Mouse (Mus musculus) heart, embryonic 13.5 days (tissue): ENCODE data around the gene Ccdc47. TPM values are rescaled to one million over a fixed set of nuclear protein-coding genes. Genes with fewer than 3 reads are reported as not detected.
"Not testable (repeated sequence)": the region's sequence is repeated elsewhere in the genome, so short reads cannot be mapped to it uniquely, and the experiment has no call there.

Experiments used
- ATAC-seq: fragments of 200-750 bp; cut with Nextera tagmentation; 2 replicates; pipeline ENCODE4 v1.8.0; 2017; ENCODE audit warnings: moderate TSS enrichment; ENCODE audit not compliant: insufficient number of reproducible peaks, low FRiP score, low TSS enrichment; ENCODE audit errors: extremely low read depth
- H3K27ac ChIP-seq: fragments of 300-500 bp; sonication (generic); replicated peaks from 2 replicates; pipeline ENCODE4 v1.5.1; 2015; ENCODE audit warnings: moderate library complexity, mild to moderate bottlenecking, inconsistent platforms
- H3K27me3 ChIP-seq: fragments of 300-500 bp; sonication (generic); replicated peaks from 2 replicates; pipeline ENCODE4 v1.6.1; 2015; ENCODE audit warnings: mild to moderate bottlenecking, inconsistent platforms
- H3K36me3 ChIP-seq: fragments of 300-500 bp; sonication (generic); 2 replicates; pipeline ENCODE4 v1.6.1; 2015; ENCODE audit warnings: mild to moderate bottlenecking, inconsistent platforms
- H3K4me1 ChIP-seq: fragments of 300-500 bp; sonication (generic); 2 replicates; pipeline ENCODE4 v1.6.1; 2015; ENCODE audit warnings: inconsistent platforms
- H3K4me2 ChIP-seq: fragments of 300-500 bp; sonication (generic); 2 replicates; pipeline ENCODE4 v1.6.1; 2015; ENCODE audit warnings: inconsistent platforms, mild to moderate bottlenecking, moderate library complexity
- H3K4me3 ChIP-seq: fragments of 300-500 bp; sonication (generic); 2 replicates; pipeline ENCODE4 v1.5.1; 2015; ENCODE audit warnings: moderate library complexity, mild to moderate bottlenecking, inconsistent platforms
- H3K9ac ChIP-seq: fragments of 300-500 bp; sonication (generic); 2 replicates; pipeline ENCODE4 v1.6.1; 2015; ENCODE audit warnings: inconsistent platforms, mild to moderate bottlenecking, moderate library complexity
- H3K9me3 ChIP-seq: fragments of 300-500 bp; sonication (generic); 2 replicates; pipeline ENCODE4 v1.6.1; 2016; ENCODE audit warnings: inconsistent platforms
- WGBS: fragments of 180-500 bp; shearing (Covaris S2); methylation state at CpG from one replicate; pipeline ENCODE4 v1.1.7; 2015; ENCODE audit warnings: mixed read lengths; 5-methylcytosine and 5-hydroxymethylcytosine counted together
- polyA plus RNA-seq: library from polyadenylated mRNA; unstranded; fragments of >200 nt; fragmentation: Nextera tagmentation; extraction: Ambion mirVana; gene quantifications from 2 replicates; pipeline ENCODE4 v1.2.1, GENCODE M21; 2015

Ccdc47 gene
- polyA plus RNA-seq, 1 experiment from 2014 or later = 79.6 TPM

- not testable (repeated sequence) for ATAC-seq, H3K9me3 ChIP-seq
- 79% methylated on average over 8 of the region's 8 CpGs for WGBS
Measured at GRCm38 (mm10) chr11:106233978-106234377, 17.8 kb upstream of the Ccdc47 start.

GRCm38 (mm10) chr11:106220603-106221002 lies 4.5 kb upstream of the Ccdc47 start:
- ATAC-seq = no peak
- H3K4me3 ChIP-seq = no peak overlapping the region
- H3K9me3 ChIP-seq = no peaks in the 10 kb centered on the region
- no peaks in the 10 kb centered on the region for H3K27me3 ChIP-seq
- H3K9ac ChIP-seq = no peak overlapping the region
- H3K36me3 ChIP-seq = peaks cover 21% of the 10 kb centered on the region
- 85% methylated on average over 3 of the region's 3 CpGs for WGBS
- no peak overlapping the region for H3K4me2 ChIP-seq
- peaks cover 15% of the 10 kb centered on the region for H3K4me1 ChIP-seq
- H3K27ac ChIP-seq = no peak overlapping the region

More at GRCm38 (mm10) chr11:106233978-106234377, 17.8 kb upstream of the Ccdc47 start:
- H3K4me2 ChIP-seq, H3K27me3 ChIP-seq, H3K4me3 ChIP-seq, H3K4me1 ChIP-seq, H3K9ac ChIP-seq, H3K27ac ChIP-seq: not testable (repeated sequence)
- H3K36me3 ChIP-seq = peaks cover 87% of the 10 kb centered on the region

GRCm38 (mm10) chr11:106216730-106217490 lies 766 bp upstream of the Ccdc47 start, which contains the start of gene Ddx42:
Ddx42 (plus strand) TSS chr11:106216926.
- H3K36me3 ChIP-seq = peaks cover 17% of the 10 kb centered on the region
- ATAC-seq = peak; percentile 89
- no peaks in the 10 kb centered on the region for H3K9me3 ChIP-seq
- peaks cover 28% of the 10 kb centered on the region for H3K4me1 ChIP-seq
- under 1% methylated on average over 70 of the region's 70 CpGs for WGBS
- no peaks in the 10 kb centered on the region for H3K27me3 ChIP-seq
- peak within 1 kb of the TSS; percentile 97 for H3K27ac ChIP-seq
- peak within 1 kb of the TSS; percentile 82 for H3K4me2 ChIP-seq
- peak within 1 kb of the TSS; percentile 99 for H3K9ac ChIP-seq
- peak within 1 kb of the TSS; percentile 83 for H3K4me3 ChIP-seq

- ATAC-seq = no peak
- 20% methylated on average over 7 of the region's 7 CpGs for WGBS
- peak overlapping the region; percentile 83 for H3K4me3 ChIP-seq
- H3K4me2 ChIP-seq = peak overlapping the region; percentile 82
- no peaks in the 10 kb centered on the region for H3K9me3 ChIP-seq
- no peaks in the 10 kb centered on the region for H3K27me3 ChIP-seq
- peak overlapping the region; percentile 95 for H3K9ac ChIP-seq
- peaks cover 30% of the 10 kb centered on the region for H3K36me3 ChIP-seq
- peak overlapping the region; percentile 97 for H3K27ac ChIP-seq
- H3K4me1 ChIP-seq = peaks cover 28% of the 10 kb centered on the region
Measured at GRCm38 (mm10) chr11:106215450-106215859, 689 bp downstream of the Ccdc47 start.

GRCm38 (mm10) chr11:106214856-106215255 lies 1.3 kb downstream of the Ccdc47 start:
- H3K27me3 ChIP-seq = no peaks in the 10 kb centered on the region
- H3K36me3 ChIP-seq = peaks cover 36% of the 10 kb centered on the region
- 86% methylated on average over 5 of the region's 5 CpGs for WGBS
- ATAC-seq = no peak
- H3K4me3 ChIP-seq = peak overlapping the region; percentile 83
- H3K9me3 ChIP-seq = no peaks in the 10 kb centered on the region
- no peak overlapping the region for H3K27ac ChIP-seq
- H3K4me1 ChIP-seq = peaks cover 28% of the 10 kb centered on the region
- peak overlapping the region; percentile 82 for H3K4me2 ChIP-seq
- H3K9ac ChIP-seq = peak overlapping the region; percentile 95

- Histone ChIP-seq H3K4me2 (no peak overlapping the region), H3K27me3 (no peaks in the 10 kb centered on the region), H3K4me1 (peaks cover 16% of the 10 kb centered on the region), H3K27ac (no peak overlapping the region), H3K9me3 (no peaks in the 10 kb centered on the region), H3K9ac (no peak overlapping the region), H3K36me3 (peaks cover 57% of the 10 kb centered on the region), H3K4me3 (no peak overlapping the region)
- 85% methylated on average over 8 of the region's 8 CpGs for WGBS
- no peak for ATAC-seq
Measured at GRCm38 (mm10) chr11:106212771-106213170, 3.4 kb downstream of the Ccdc47 start.

GRCm38 (mm10) chr11:106202123-106202465 lies 14.1 kb downstream of the Ccdc47 start, which contains the start of gene Strada:
Strada (minus strand) TSS chr11:106202168.
- H3K9me3 ChIP-seq = no peaks in the 10 kb centered on the region
- no peak within 1 kb of the TSS for H3K4me2 ChIP-seq
- ATAC-seq = no peak
- 61% methylated on average over 5 of the region's 5 CpGs for WGBS
- H3K9ac ChIP-seq = no peak within 1 kb of the TSS
- H3K4me1 ChIP-seq = 0 out of 2 replicates have a peak, but pooled peaks cover 3% of the 10 kb centered on the region
- H3K4me3 ChIP-seq = no peak within 1 kb of the TSS
- 0 out of 2 replicates have a peak within 1 kb of the TSS, but pooled peaks have one; percentile 9 for H3K27ac ChIP-seq
- H3K27me3 ChIP-seq = no peaks in the 10 kb centered on the region
- peaks cover 90% of the 10 kb centered on the region for H3K36me3 ChIP-seq

- 0 out of 2 replicates have a peak overlapping the region, but pooled peaks have one; percentile 9 for H3K27ac ChIP-seq
- no peak overlapping the region for H3K4me3 ChIP-seq
- WGBS = 88% methylated on average over 19 of the region's 19 CpGs
- H3K4me2 ChIP-seq = no peak overlapping the region
- H3K4me1 ChIP-seq = 0 out of 2 replicates have a peak, but pooled peaks cover 3% of the 10 kb centered on the region
- peaks cover 90% of the 10 kb centered on the region for H3K36me3 ChIP-seq
- no peak overlapping the region for H3K9ac ChIP-seq
- H3K27me3 ChIP-seq = no peaks in the 10 kb centered on the region
- no peaks in the 10 kb centered on the region for H3K9me3 ChIP-seq
- no peak for ATAC-seq
Measured at GRCm38 (mm10) chr11:106201337-106202122, 14.6 kb downstream of the Ccdc47 start.

GRCm38 (mm10) chr11:106200756-106201155 lies 15.4 kb downstream of the Ccdc47 start:
- ATAC-seq = no peak
- Histone ChIP-seq H3K9me3 (no peaks in the 10 kb centered on the region), H3K4me3 (no peak overlapping the region), H3K36me3 (peaks cover 86% of the 10 kb centered on the region), H3K27me3 (no peaks in the 10 kb centered on the region), H3K4me2 (no peak overlapping the region), H3K4me1 (peaks cover 8% of the 10 kb centered on the region), H3K27ac (0 out of 2 replicates have a peak overlapping the region, but pooled peaks have one; percentile 5), H3K9ac (no peak overlapping the region)
- WGBS = 63% methylated on average over 6 of the region's 6 CpGs

- H3K4me3 ChIP-seq, H3K4me2 ChIP-seq, H3K27me3 ChIP-seq, H3K9me3 ChIP-seq, ATAC-seq, H3K27ac ChIP-seq, H3K9ac ChIP-seq: not testable (repeated sequence)
- Histone ChIP-seq H3K4me1 (peaks cover 14% of the 10 kb centered on the region), H3K36me3 (peaks cover 79% of the 10 kb centered on the region)
- 93% methylated on average over 7 of the region's 7 CpGs for WGBS
Measured at GRCm38 (mm10) chr11:106199997-106200396, 16.1 kb downstream of the Ccdc47 start.

- Histone ChIP-seq H3K27ac (no peak overlapping the region), H3K9ac (no peak overlapping the region), H3K4me3 (no peak overlapping the region), H3K4me2 (no peak overlapping the region), H3K36me3 (peaks cover 62% of the 10 kb centered on the region), H3K4me1 (peaks cover 25% of the 10 kb centered on the region), H3K27me3 (no peaks in the 10 kb centered on the region), H3K9me3 (no peaks in the 10 kb centered on the region)
- no peak for ATAC-seq
- 76% methylated on average over 4 of the region's 4 CpGs for WGBS
Measured at GRCm38 (mm10) chr11:106198277-106198676, 17.9 kb downstream of the Ccdc47 start.
